Mouse (Mus musculus): Measurements from ENCODE around the gene Fxr2. TPM values are rescaled to one million over a fixed set of nuclear protein-coding genes. Genes with fewer than 3 reads are reported as not detected.

Gene Fxr2
- polyA plus RNA-seq, 1 experiment from 2014 or later = 27.9 TPM

GRCm38 (mm10) chr11:69594853-69595252 is 37.9 kb upstream of the Fxr2 start:
- Histone ChIP-seq H3K27me3 (ENCODE audit: control insufficient read depth, insufficient read depth, low read length) (no peaks in the 10 kb centered on the region), H3K9me3 (ENCODE audit: control insufficient read depth, low read length) (no peaks in the 10 kb centered on the region), H3K9ac (no peak overlapping the region), H3K27ac (no peak overlapping the region), H3K4me2 (replicated peaks) (no peak overlapping the region), H3K4me1 (replicated peaks; ENCODE audit: control insufficient read depth, insufficient read depth, low read length) (no peaks in the 10 kb centered on the region), H3K4me3 (replicated peaks; ENCODE audit: low read length) (no peak overlapping the region), H3K36me3 (replicated peaks; ENCODE audit: control insufficient read depth, insufficient read depth) (peaks cover 33% of the 10 kb centered on the region)
- DNase-seq (ENCODE audit: low spot score) (no peak), ATAC-seq (ENCODE audit: low FRiP score) (no peak)
- WGBS = 98% methylated on average over 6 of the region's 6 CpGs

- Histone ChIP-seq H3K4me3 (replicated peaks; ENCODE audit: low read length) (no peak overlapping the region), H3K4me2 (replicated peaks) (no peak overlapping the region), H3K9ac (peak overlapping the region; percentile 1; the same call in 1 of the 2 replicates), H3K36me3 (replicated peaks; ENCODE audit: control insufficient read depth, insufficient read depth) (peaks cover 25% of the 10 kb centered on the region; the same call in 1 of the 2 replicates), H3K9me3 (ENCODE audit: control insufficient read depth, low read length) (no peaks in the 10 kb centered on the region), H3K27me3 (ENCODE audit: control insufficient read depth, insufficient read depth, low read length) (no peaks in the 10 kb centered on the region), H3K4me1 (replicated peaks; ENCODE audit: control insufficient read depth, insufficient read depth, low read length) (peaks cover 12% of the 10 kb centered on the region), H3K27ac (0 out of 2 replicates have a peak overlapping the region, but pooled peaks have one; percentile 26)
- DNase-seq (ENCODE audit: low spot score) = no peak
- WGBS = 7% methylated on average over 9 of the region's 9 CpGs
- ATAC-seq (ENCODE audit: low FRiP score) = no peak
Observed at GRCm38 (mm10) chr11:69599436-69599835, 33.4 kb upstream of the Fxr2 start.

- 9% methylated on average over 6 of the region's 6 CpGs for WGBS
- peak overlapping the region; percentile 54 for H3K27ac ChIP-seq
- H3K9ac ChIP-seq = no peak overlapping the region
- H3K27me3 ChIP-seq (ENCODE audit: control insufficient read depth, insufficient read depth, low read length) = no peaks in the 10 kb centered on the region
- H3K4me3 ChIP-seq (replicated peaks; ENCODE audit: low read length) = no peak overlapping the region
- ATAC-seq (ENCODE audit: low FRiP score) (peak; percentile 60; the same call in 1 of the 2 replicates), DNase-seq (ENCODE audit: low spot score) (peak; percentile 65)
- H3K36me3 ChIP-seq (replicated peaks; ENCODE audit: control insufficient read depth, insufficient read depth) = peaks cover 25% of the 10 kb centered on the region; the same call in 1 of the 2 replicates
- peaks cover 15% of the 10 kb centered on the region for H3K4me1 ChIP-seq (replicated peaks; ENCODE audit: control insufficient read depth, insufficient read depth, low read length)
- H3K4me2 ChIP-seq (replicated peaks) = no peak overlapping the region
- H3K9me3 ChIP-seq (ENCODE audit: control insufficient read depth, low read length) = no peaks in the 10 kb centered on the region
Observed at GRCm38 (mm10) chr11:69600098-69600497, 32.7 kb upstream of the Fxr2 start.

GRCm38 (mm10) chr11:69601768-69602167 is 31.0 kb upstream of the Fxr2 start:
- peaks cover 15% of the 10 kb centered on the region for H3K4me1 ChIP-seq (replicated peaks; ENCODE audit: control insufficient read depth, insufficient read depth, low read length)
- no peaks in the 10 kb centered on the region for H3K27me3 ChIP-seq (ENCODE audit: control insufficient read depth, insufficient read depth, low read length)
- no peak for DNase-seq (ENCODE audit: low spot score)
- H3K4me3 ChIP-seq (replicated peaks; ENCODE audit: low read length) = no peak overlapping the region
- H3K4me2 ChIP-seq (replicated peaks) = no peak overlapping the region
- H3K9ac ChIP-seq = no peak overlapping the region
- peaks cover 18% of the 10 kb centered on the region; the same call in 1 of the 2 replicates for H3K36me3 ChIP-seq (replicated peaks; ENCODE audit: control insufficient read depth, insufficient read depth)
- H3K9me3 ChIP-seq (ENCODE audit: control insufficient read depth, low read length) = no peaks in the 10 kb centered on the region
- no peak for ATAC-seq (ENCODE audit: low FRiP score)
- H3K27ac ChIP-seq = no peak overlapping the region
- 81% methylated on average over 3 of the region's 3 CpGs for WGBS

- peak overlapping the region; percentile 99 for H3K4me2 ChIP-seq (replicated peaks)
- H3K9ac ChIP-seq = no peak overlapping the region
- H3K9me3 ChIP-seq (ENCODE audit: control insufficient read depth, low read length) = no peaks in the 10 kb centered on the region
- peaks cover 18% of the 10 kb centered on the region; the same call in 1 of the 2 replicates for H3K36me3 ChIP-seq (replicated peaks; ENCODE audit: control insufficient read depth, insufficient read depth)
- no peak overlapping the region for H3K27ac ChIP-seq
- no peak for ATAC-seq (ENCODE audit: low FRiP score)
- H3K4me1 ChIP-seq (replicated peaks; ENCODE audit: control insufficient read depth, insufficient read depth, low read length) = peaks cover 15% of the 10 kb centered on the region
- H3K27me3 ChIP-seq (ENCODE audit: control insufficient read depth, insufficient read depth, low read length) = no peaks in the 10 kb centered on the region
- H3K4me3 ChIP-seq (replicated peaks; ENCODE audit: low read length) = peak overlapping the region; percentile 75; the same call in 1 of the 2 replicates
- DNase-seq (ENCODE audit: low spot score) = no peak
- WGBS = 88% methylated on average over 8 of the region's 8 CpGs
Observed at GRCm38 (mm10) chr11:69603516-69603915, 29.3 kb upstream of the Fxr2 start.

GRCm38 (mm10) chr11:69604347-69604746 is 28.4 kb upstream of the Fxr2 start:
- H3K27ac ChIP-seq = peak overlapping the region; percentile 83; the same call in 1 of the 2 replicates
- ATAC-seq (ENCODE audit: low FRiP score) (no peak), DNase-seq (ENCODE audit: low spot score) (no peak)
- 53% methylated on average over 3 of the region's 3 CpGs for WGBS
- H3K4me2 ChIP-seq (replicated peaks) = peak overlapping the region; percentile 99
- peaks cover 15% of the 10 kb centered on the region for H3K4me1 ChIP-seq (replicated peaks; ENCODE audit: control insufficient read depth, insufficient read depth, low read length)
- no peaks in the 10 kb centered on the region for H3K9me3 ChIP-seq (ENCODE audit: control insufficient read depth, low read length)
- peak overlapping the region; percentile 75 for H3K4me3 ChIP-seq (replicated peaks; ENCODE audit: low read length)
- H3K36me3 ChIP-seq (replicated peaks; ENCODE audit: control insufficient read depth, insufficient read depth) = peaks cover 18% of the 10 kb centered on the region; the same call in 1 of the 2 replicates
- H3K27me3 ChIP-seq (ENCODE audit: control insufficient read depth, insufficient read depth, low read length) = no peaks in the 10 kb centered on the region
- peak overlapping the region; percentile 90 for H3K9ac ChIP-seq

GRCm38 (mm10) chr11:69604795-69605664 is 27.8 kb upstream of the Fxr2 start:
- H3K4me1 ChIP-seq (replicated peaks; ENCODE audit: control insufficient read depth, insufficient read depth, low read length) = peaks cover 15% of the 10 kb centered on the region
- H3K9ac ChIP-seq = peak overlapping the region; percentile 90
- H3K27me3 ChIP-seq (ENCODE audit: control insufficient read depth, insufficient read depth, low read length) = no peaks in the 10 kb centered on the region
- WGBS = under 1% methylated on average over 60 of the region's 73 CpGs
- DNase-seq (ENCODE audit: low spot score) = peak; percentile 56
- H3K27ac ChIP-seq = peak overlapping the region; percentile 83
- H3K9me3 ChIP-seq (ENCODE audit: control insufficient read depth, low read length) = no peaks in the 10 kb centered on the region
- H3K36me3 ChIP-seq (replicated peaks; ENCODE audit: control insufficient read depth, insufficient read depth) = peaks cover 18% of the 10 kb centered on the region; the same call in 1 of the 2 replicates
- peak overlapping the region; percentile 75 for H3K4me3 ChIP-seq (replicated peaks; ENCODE audit: low read length)
- peak overlapping the region; percentile 99 for H3K4me2 ChIP-seq (replicated peaks)
- peak; percentile 58 for ATAC-seq (ENCODE audit: low FRiP score)

GRCm38 (mm10) chr11:69605726-69606490 is 26.9 kb upstream of the Fxr2 start, which contains the start of gene Atp1b2:
Gene Atp1b2, minus strand, starts transcription at chr11:69605942.
- 4% methylated on average over 32 of the region's 32 CpGs for WGBS
- Histone ChIP-seq H3K4me2 (replicated peaks) (peak within 1 kb of the TSS; percentile 99), H3K27ac (peak within 1 kb of the TSS; percentile 83), H3K4me1 (replicated peaks; ENCODE audit: control insufficient read depth, insufficient read depth, low read length) (peaks cover 10% of the 10 kb centered on the region), H3K9ac (peak within 1 kb of the TSS; percentile 90), H3K9me3 (ENCODE audit: control insufficient read depth, low read length) (no peaks in the 10 kb centered on the region), H3K4me3 (replicated peaks; ENCODE audit: low read length) (peak within 1 kb of the TSS; percentile 75), H3K27me3 (ENCODE audit: control insufficient read depth, insufficient read depth, low read length) (no peaks in the 10 kb centered on the region), H3K36me3 (replicated peaks; ENCODE audit: control insufficient read depth, insufficient read depth) (peaks cover 18% of the 10 kb centered on the region; the same call in 1 of the 2 replicates)
- ATAC-seq (ENCODE audit: low FRiP score) (peak; percentile 87), DNase-seq (ENCODE audit: low spot score) (peak; percentile 83)

GRCm38 (mm10) chr11:69606491-69606795 is 26.3 kb upstream of the Fxr2 start:
- DNase-seq (ENCODE audit: low spot score) (no peak), ATAC-seq (ENCODE audit: low FRiP score) (no peak)
- peaks cover 10% of the 10 kb centered on the region for H3K4me1 ChIP-seq (replicated peaks; ENCODE audit: control insufficient read depth, insufficient read depth, low read length)
- no peaks in the 10 kb centered on the region for H3K27me3 ChIP-seq (ENCODE audit: control insufficient read depth, insufficient read depth, low read length)
- peak overlapping the region; percentile 90; the same call in 1 of the 2 replicates for H3K9ac ChIP-seq
- H3K27ac ChIP-seq = no peak overlapping the region; the same call in 1 of the 2 replicates
- no peaks in the 10 kb centered on the region for H3K9me3 ChIP-seq (ENCODE audit: control insufficient read depth, low read length)
- 61% methylated on average over 2 of the region's 2 CpGs for WGBS
- peaks cover 13% of the 10 kb centered on the region; the same call in 1 of the 2 replicates for H3K36me3 ChIP-seq (replicated peaks; ENCODE audit: control insufficient read depth, insufficient read depth)
- peak overlapping the region; percentile 99 for H3K4me2 ChIP-seq (replicated peaks)
- H3K4me3 ChIP-seq (replicated peaks; ENCODE audit: low read length) = peak overlapping the region; percentile 75
